Mouse (Mus musculus) spleen, adult 2 months (tissue): Measurements from ENCODE around the gene Smim7.

Source experiments
- CTCF ChIP-seq: fragments of 200-500 bp; IDR thresholded peaks from 2 replicates; pipeline ENCODE4 v1.5.1; 2011; ENCODE audit warnings: mild to moderate bottlenecking, inconsistent platforms; ENCODE audit not compliant: insufficient read depth, insufficient read length, insufficient replicate concordance; ENCODE audit errors: extremely low read depth
- POLR2A ChIP-seq: fragments of 200-500 bp; IDR thresholded peaks from 2 replicates; pipeline ENCODE4 v1.6.1; 2011; ENCODE audit warnings: low read depth, low read length, inconsistent platforms

- TF ChIP-seq POLR2A = no peak
- no peak for TF ChIP-seq CTCF
Measured at GRCm38 (mm10) chr8:72549314-72549892, 21.5 kb downstream of the Smim7 start.
